Mouse (Mus musculus): Measurements from ENCODE around the gene Tmub2.
"Not testable (repeated sequence)": the region's sequence is repeated elsewhere in the genome, so short reads cannot be mapped to it uniquely, and the experiment has no call there.

The Tmub2 gene

DNA sequence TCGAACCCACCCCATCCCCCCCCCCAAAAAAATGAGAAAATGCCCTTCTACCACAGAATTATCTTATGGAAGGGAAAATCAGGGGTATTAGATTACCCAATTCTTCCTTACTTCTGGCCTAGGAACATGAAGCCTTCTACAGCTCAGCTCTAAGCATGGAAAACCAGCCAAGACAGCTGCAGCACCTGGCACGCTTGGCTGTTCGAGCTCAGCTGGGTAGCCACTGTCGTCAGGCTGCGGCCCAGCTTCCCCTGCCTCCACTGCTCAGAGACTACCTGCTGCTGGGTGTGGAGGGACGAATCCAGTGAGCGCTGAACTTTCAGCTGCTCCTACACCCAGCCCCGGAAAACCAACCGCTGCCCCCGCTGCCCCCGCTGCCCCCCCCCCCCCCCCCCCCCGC is 7.0 kb upstream of the Tmub2 start:
- DNase-seq (ENCODE audit: low read depth, low spot score): no peak

DNA sequence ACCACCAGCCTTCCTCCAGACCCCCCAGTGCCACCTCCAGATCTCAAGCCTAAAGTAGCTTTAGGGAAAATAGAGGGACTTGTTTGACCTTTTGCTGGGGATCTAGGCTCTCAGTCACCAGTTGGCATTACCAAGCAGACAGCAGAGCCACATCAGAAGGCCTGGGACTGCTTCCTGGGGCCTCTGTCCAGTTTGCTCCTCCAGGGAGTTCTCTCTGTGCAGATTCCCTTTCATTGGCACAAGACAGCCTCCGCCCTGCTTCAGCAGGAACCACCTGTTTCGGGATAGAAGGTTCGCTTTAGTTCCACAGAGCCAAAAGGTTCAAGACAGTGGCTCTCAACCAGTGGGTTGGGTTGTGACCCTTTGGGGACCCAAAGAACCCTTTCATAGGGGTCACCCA is 5.1 kb upstream of the Tmub2 start:
- DNase-seq (ENCODE audit: low read depth, low spot score): no peak

DNA sequence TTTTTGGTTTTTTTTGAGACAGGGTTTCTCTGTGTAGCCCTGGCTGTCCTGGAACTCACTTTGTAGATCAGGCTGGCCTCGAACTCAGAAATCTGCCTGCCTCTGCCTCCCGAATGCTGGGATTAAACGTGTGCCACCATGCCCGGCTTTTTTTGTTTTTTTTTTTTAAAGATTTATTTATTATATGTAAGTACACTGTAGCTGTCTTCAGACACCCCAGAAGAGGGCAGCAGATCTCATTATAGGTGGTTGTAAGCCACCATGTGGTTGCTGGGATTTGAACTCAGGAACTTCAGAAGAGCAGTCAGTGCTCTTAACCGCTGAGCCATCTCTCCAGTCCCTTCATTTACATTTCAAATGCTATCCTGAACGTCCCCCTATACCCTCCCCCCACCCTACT is 4.5 kb upstream of the Tmub2 start:
- DNase-seq (ENCODE audit: low read depth, low spot score): not testable (repeated sequence)

DNA sequence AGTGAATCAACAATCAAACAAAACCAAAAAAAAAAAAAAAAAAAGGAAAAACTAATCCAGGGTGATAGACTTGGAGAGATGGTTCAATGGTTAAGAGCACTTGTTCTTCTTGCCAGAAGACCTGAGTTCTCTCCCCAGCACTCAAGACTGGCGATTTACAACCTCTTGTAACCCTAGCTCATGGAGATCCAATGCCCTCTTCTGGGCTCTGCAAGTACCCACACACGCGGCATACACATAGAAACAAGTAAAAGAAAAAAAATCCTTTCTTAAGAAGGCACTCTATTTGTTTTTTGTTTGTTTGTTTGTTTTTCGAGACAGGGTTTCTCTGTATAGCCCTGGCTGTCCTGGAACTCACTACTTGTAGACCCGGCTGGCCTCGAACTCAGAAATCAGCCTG is 809 bp upstream of the Tmub2 start:
- peak; percentile 57 for DNase-seq (ENCODE audit: low read depth, low spot score)

DNA sequence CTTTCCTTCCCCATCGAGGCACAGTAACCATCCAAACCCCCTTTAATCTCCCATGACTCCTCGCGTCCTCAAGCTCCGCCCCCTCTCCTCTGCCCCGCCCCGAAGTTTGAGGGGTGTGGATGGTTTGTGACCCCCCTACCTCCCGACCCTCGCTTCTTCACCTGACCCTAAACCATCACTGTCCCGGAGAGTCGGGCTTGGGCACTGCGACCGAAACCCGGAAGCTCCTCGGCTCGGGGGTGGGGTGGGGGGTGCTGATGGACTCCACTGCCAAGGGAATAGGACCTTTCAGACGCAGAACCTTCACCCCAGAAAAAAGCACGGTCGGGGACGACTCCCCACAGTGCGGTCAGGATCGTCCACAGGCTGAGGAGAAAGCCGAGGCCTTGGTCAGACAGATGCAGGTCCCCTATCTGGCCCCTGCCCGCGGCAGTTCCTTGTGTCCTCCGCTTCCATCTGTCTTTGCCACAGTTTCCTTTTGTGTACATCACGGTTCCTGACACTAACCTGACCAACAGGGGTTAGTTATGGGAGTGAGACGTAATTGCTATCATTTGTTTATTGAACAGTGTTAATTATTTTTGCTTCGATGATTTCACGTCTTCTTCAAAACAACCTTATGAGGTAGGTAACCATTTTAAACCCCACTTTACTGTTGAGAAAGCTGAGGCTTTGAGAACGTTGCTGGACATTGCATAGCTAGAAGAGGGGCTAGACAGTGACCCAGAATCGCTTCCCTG is 534 bp downstream of the Tmub2 start:
- no peak for DNase-seq (ENCODE audit: low read depth, low spot score)

DNA sequence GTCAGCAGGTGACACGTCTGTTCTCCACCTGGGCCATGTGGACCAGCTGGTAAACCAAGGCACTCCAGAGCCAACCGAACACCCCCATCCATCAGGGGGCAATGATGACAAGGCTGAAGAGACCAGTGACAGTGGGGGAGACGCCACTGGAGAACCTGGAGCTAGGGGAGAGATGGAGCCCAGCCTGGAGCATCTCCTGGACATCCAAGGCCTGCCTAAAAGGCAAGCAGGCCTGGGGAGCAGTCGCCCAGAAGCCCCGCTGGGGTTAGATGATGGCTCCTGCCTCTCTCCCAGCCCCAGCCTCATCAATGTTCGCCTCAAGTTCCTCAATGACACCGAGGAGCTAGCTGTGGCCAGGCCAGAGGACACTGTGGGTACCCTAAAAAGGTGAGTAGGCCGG is 2.8 kb downstream of the Tmub2 start:
- no peak for DNase-seq (ENCODE audit: low read depth, low spot score)

DNA sequence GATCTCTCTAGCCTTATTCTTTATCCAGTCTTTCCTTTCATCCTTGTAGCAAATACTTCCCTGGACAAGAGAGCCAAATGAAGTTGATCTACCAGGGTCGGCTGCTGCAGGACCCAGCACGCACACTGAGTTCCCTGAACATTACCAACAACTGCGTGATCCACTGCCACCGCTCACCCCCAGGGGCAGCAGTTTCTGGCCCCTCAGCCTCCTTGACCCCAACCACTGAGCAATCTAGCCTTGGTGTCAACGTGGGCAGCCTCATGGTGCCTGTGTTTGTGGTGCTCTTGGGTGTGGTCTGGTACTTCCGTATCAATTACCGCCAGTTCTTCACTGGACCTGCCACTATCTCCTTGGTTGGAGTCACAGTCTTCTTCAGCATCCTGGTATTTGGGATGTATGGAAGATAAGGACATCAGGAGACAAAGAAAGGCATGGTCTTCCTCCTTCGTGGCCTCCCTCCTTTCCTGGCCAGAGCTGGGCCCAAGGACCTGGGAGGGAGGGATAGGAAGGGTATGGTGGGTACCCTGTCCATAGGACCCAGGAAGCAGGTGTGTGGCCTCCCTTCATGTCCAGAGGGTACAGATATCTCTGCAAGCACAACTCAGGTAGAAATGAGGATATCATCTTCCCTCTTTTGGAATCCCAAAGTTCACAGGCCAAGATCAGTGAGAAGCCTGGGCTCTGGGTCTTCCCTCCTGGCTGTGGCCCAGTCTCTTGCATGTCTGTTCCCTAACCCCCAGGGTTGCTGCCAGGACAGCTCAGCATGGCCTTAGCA is 3.5 kb downstream of the Tmub2 start:
- DNase-seq (ENCODE audit: low read depth, low spot score): no peak

DNA sequence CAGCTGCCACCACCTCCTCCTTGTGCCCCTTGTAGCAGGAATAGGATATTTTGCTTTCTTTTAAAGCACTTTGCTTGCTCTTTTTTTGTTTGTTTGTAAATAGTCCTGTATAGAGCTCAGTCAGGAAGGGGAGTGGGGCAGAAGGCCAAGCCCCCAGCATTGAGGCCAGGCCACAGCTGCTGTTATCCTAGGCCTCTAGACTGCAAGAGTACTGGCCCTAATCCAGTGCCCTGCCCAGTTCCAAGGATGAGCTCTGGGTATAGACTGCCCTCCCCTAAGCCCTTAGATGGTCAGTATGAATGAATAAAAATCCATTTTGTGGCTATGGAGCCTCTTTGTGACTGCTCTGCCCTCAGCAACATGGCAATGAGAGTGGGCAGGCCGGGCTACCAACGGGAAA is 4.2 kb downstream of the Tmub2 start:
- no peak for DNase-seq (ENCODE audit: low read depth, low spot score)

DNA sequence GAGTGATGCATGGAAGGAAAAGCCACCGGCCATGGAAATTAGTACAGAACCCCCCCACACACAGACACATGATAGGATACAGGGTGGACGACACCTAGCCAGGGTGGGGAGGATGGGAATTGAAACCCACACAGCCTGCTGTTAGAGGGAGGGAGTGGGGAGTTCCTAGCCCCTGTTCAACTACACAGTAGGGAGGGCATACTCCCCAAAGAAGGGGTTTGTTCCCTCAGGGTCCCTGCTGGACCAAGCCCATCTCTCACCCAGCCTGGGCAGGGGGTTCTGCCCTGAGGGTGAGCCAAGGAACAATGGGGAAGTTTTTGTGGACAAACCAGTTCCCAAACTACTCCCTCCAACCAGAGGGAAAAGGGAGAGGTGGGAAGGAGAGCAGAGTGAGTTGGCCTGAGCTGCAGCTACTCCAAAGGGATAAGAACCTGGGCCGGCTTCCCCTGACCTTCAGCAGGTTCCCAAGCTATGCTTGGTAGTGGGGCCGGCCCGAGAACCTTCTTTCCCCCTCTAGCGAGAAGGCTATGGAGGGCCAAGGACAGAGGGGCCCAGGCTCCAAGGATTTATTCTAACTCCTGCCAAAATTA is 4.9 kb downstream of the Tmub2 start:
- no peak for DNase-seq (ENCODE audit: low read depth, low spot score)

DNA sequence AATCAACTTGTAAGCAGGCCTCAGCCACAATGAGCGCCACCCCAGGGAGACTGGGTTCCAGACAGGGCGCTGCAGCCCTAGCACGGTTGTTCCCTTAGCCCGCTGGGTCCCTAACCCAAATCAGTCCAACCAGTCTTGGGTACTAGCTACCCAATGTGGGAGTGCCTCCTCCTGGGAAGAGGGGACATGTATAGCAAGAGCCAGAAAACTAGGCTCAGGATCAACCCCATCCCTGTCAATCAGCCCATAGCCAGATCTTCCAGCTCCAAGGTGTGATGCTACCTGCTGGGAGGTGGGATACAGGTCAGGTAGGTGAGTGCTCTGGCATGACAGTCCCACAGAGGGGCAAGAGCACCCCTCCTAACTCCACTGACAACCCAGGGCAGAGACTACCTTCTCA is 5.4 kb downstream of the Tmub2 start:
- no peak for DNase-seq (ENCODE audit: low read depth, low spot score)

DNA sequence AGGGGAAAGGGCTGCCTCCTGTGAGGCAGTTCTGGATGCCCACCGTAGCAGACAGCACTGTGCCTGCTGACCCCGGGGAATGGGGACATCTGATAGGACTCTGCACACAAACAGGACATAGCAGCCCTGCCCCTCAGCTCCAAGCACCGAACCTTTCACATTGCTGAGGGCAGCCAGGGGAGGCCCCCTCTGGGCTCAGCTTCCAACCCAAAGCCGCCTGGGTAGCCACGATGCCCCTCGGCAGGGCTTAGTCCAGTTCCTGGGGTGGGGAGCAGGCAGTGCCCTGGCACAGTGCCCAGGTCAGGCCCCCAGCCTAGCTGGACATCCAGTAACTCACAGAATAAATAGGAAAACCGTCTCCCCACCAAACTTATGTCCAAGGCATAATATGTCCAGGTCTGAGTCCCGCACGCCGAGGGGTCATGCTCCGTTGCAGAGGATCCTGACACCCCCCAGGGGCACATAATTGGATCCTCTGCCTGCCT is 6.4 kb downstream of the Tmub2 start:
- no peak for DNase-seq (ENCODE audit: low read depth, low spot score)

DNA sequence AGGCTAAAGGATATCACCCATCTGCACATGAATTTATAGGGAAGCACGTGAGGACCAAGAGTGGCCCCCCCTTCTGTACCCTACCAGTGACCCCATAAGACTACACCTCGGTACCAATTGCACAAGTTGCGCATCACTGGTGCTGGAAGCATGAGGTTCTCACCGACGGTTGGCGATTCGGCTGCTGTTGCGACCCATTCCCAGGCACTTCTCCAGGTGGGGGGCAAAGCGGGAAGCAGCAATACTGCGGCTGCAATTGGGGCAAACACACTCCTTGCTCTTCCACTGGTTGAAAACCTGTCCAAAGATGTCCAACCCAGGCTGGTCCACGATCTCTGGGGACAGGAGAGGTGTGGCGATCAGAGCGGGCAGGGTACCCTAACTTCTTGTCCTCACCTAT is 9.2 kb downstream of the Tmub2 start:
- no peak for DNase-seq (ENCODE audit: low read depth, low spot score)

DNA sequence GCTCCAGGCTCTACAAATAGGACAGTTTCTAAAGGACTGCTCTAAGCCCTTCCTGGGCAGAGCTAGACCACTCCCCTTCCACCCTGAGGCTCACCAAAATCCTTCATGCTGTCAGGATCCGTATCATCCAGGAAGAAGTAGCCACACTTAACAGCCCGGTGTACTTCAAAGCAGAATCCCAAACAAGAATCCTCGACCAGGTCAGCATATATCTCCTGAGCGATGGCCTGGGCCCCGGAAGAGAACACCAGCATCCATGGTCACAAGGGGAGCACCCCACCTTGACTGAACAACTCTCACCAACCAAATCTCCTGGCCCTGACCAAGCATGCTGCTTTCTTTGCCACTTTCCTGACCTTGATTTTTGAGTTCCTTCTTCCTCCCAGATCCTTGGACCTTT is 9.7 kb downstream of the Tmub2 start:
- no peak for DNase-seq (ENCODE audit: low read depth, low spot score)

DNA sequence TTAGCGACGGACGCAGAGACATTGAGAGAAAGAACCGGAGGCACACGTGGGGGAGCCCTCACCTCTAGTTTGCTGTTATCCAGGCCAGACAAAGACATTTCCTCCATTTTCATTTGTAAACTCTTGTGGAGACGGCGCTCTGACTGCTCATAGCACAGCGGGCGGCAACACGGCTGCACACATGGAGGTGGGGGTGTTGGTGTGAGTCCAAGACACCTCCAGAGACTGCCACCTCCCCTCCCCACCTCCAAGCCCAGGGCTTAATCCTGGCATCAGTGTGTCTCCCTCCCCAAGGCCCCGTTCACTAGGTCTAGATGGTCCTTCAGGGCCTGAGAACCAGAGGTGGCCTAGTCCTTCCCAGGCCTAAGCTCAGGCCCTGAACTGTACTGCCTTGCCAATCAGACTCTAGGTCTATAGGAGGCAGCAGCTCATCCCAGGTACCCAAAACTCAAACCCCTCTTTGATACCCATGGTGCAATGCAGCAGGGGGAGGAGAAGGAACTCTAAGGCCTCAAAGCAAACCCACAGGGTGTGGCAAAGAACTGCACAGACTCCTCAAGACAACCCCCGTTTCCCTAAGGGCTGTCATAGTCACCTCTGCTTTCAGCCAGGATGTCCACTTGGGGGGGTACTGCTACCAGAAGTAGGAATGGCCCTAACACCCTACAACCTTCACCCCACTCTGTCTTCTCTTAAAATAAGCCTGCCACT is 10.3 kb downstream of the Tmub2 start:
- DNase-seq (ENCODE audit: low read depth, low spot score): peak; percentile 81

DNA sequence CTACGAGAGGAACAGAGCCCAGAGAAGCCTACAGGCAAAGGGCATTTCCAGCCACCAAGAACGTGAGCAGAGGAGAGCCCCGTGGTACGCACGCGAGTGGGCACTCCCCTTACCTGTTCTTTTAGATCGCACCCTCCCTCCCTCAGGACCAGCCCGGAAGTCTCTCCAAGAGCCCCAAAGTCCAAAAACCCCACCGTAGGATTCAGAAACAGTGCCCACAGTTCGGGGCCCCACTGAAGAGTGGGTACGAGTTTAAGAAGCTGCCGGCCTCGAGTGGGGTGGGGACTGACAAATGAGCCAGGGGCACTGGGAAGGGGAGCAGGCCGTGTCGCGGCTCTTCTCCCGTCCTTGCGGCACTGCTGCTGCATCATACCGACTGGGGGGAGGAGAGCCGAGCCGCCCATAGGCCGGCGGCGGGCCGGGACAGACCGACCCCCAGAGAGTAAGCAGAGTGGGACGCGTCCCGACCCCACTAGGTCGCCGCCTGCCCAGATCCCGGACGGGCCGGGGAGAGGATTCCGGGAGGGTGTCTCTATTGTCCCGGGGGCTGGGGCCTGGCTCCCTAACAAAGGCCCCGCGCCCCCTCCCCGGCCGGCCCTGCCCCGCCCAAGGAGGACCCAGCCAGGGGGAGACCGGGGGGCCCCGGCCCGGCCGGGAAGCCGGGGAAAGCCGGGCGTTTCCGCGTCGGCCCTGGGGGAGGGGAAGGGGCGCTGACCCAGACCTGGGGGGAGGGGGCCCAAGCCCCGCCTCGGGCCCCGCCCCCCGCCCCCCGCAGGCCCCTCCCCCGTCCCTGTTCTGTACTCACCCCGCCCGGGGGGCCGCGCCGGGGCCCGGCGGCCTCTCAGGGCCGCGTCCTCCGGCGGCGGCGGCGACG is 11.1 kb downstream of the Tmub2 start:
- peak; percentile 58 for DNase-seq (ENCODE audit: low read depth, low spot score)

DNA sequence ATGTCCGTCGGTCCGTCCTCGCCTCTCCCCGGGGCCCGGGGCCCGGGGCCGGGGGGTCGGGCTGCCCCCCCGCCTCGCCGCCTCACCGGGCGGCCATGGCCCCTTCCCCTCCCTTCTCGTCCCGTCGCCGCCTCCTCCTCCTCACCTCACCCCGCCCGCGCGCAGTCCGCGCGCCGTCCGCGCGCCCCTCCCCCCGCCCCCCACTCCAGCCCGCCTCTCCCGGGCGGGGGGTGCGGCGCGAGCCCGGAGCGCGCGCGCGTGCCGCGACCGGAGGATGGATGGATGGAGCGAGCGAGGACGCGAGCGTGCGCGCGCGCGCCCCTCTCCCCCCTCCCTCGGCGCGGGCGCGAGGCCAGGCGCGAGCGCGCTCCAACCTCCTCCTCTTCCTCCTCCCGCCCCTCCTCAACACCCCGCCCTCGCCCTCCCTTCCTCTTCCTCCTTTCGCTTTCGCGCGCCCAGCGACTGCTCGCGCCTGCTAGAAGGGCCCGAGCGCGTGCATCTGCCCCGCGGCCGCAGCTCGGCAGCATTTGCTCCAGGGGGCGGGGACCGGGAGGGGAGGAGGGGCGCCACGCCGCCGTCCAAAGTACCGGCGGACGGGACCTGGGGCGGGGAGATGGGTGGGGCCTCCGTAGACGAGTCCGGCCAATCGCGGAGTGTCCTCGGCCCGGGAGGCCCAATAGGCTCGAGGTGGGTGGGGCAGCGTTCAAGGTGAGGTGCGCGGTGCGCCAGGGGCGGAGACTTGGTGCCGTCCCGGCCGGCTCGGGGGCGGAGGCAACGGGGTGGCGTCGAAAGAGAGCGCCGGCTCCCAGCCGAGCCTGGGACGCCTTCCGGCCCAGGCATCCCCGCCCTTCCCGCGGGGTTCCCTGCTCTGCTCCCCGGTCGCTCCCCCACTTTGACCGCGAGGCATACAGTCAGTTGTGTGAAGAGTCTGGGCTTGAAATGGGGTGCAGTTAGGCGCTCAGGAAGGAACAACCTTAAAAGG is 12.1 kb downstream of the Tmub2 start, which contains the start of gene Atxn7l3:
TSS of gene Atxn7l3 (minus strand) at position 141 of the 982 bp plus-strand sequence.
- peak; percentile 99 for DNase-seq (ENCODE audit: low read depth, low spot score)

DNA sequence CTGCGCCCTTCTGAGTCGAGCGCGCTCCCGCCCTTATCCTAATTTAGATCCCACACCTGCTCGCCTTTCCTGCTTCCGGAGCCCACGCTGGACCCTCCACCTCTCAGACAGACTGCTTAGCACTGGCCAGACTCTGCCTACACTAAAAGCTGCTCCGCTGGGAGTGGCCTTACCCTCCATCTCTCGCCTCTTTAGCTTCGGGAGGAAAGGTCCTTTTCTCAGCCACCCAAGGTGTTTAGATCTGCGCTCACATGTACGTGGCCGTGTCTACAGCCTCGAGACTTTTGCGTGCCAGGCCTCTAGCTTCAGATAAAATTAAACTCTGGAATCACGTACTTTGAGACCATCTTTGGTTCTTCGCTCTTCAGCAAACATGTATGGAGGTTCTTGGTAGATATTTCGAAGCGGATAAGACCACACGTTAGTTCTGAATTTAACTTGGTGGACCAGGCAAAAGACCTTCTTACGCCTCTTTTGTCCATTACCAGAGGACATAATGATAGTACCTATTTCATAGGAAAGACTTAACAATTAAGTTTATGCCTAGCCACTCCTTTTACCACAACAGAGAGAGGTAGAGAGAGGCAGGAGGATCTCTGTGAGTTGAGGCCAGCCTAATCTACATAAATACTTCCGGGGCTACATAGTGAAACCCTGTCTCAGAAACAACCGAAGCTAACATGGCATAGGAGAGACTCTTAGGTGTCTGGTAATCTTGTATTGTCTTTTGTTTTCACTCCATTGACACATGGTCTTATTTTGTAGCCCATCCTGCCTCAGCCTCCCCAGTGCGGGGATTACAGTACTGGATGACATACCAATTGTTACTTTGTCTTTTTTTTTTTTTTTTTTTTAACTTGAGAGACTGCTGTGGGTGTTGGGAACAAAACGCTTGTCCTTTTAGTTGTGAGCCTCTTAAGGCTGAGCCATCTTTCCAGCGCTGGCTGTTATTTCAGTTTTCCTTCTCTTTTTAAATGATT is 13.1 kb downstream of the Tmub2 start:
- DNase-seq (ENCODE audit: low read depth, low spot score): peak; percentile 64

DNA sequence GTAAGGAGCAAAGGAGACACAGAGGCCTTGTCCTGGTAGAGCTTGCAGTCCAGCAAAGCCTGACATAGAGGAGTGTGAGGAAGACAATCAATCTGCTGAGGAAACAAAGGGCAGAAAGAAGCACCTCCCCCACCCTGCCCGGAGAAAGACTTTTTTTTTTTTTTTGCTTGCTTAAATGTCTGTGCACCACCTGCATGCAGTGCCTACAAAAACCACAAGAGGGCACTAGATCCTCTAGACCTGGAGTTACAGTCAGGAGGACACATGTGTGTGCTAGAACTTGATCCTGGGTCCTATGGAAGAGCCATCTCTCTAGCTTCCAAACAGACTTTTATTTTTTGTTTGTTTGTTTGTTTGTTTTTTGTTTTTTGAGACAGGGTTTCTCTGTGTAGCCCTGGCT is 15.1 kb downstream of the Tmub2 start:
- DNase-seq (ENCODE audit: low read depth, low spot score): peak; percentile 95

DNA sequence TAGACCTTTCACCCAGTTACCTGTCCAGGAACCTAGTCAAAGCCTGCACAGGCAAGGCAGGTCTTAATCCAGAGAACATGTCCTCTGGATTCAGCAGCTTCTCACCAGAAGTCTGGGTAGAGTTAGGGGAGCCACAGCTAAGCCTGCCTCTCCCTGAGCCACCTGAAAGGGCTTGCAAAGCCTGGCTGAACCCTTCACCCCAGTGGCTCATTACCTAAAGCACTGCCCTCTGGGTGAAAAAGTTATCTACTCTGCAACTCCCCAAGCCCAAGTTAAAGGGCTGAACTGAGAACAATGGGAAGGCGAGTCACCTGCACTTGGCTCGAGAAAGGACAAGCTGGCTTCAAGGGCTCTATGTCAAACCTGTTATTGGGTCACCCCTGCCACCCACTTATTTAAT is 19.4 kb downstream of the Tmub2 start:
- DNase-seq (ENCODE audit: low read depth, low spot score): peak; percentile 59
